Mouse (Mus musculus) MEL-GATA-1-ER (cell line): ENCODE results near the gene Syt17.

Experiments used
- DNase-seq: peaks from one replicate; pipeline ENCODE4 v3.0.0-alpha.2; 2012; ENCODE audit warnings: low read depth; ENCODE audit errors: extremely low read depth

Syt17 gene

DNA sequence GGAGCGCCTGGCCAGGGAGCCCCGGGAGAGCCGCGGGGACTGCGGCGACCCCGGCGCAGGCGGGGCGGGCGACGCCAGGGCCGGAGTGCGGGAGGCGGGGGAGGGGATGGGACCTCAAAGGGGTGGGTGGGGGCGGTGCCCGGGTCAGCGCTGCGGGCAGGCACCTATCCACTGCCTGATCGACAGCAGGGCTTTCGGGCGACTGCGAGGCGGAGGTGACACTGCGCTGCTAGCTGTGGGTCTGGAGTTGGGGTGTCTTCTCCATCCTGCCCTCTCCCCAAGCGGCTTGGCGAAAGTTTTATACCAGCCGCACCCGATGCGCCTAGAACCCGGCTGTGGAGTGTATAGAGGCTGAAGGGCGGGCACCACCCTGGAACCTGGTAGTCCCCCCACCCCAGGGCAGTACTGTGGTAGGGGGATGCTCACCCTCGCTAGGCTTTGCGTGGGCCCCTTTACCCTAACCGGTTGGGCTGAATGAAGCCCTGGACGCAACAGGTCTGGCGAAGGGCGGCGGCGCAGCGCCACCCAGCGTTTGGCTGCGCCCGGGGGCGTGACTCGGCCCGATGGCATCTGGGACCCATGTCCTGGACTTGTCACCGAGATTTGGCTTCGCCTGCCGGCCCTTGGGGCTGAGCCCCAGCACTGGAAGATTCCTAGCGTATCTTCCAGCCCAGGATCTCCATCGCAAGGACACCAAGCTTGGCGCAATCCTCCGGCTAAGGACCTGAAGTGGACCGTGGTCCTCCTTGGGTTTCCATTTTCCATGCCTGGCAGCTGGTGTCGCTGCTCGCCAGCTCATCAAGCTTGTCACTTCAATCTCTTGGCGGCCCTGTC is at the start of gene Syt17:
TSS of gene Syt17 (minus strand) at position 89 of the 834 bp plus-strand sequence.
- DNase-seq = no peak

GRCm38 (mm10) chr7:118494892-118495579 is 47.0 kb upstream of the Syt17 start:
- DNase-seq = no peak

GRCm38 (mm10) chr7:118493892-118494291 is 45.9 kb upstream of the Syt17 start:
- DNase-seq = no peak

DNA sequence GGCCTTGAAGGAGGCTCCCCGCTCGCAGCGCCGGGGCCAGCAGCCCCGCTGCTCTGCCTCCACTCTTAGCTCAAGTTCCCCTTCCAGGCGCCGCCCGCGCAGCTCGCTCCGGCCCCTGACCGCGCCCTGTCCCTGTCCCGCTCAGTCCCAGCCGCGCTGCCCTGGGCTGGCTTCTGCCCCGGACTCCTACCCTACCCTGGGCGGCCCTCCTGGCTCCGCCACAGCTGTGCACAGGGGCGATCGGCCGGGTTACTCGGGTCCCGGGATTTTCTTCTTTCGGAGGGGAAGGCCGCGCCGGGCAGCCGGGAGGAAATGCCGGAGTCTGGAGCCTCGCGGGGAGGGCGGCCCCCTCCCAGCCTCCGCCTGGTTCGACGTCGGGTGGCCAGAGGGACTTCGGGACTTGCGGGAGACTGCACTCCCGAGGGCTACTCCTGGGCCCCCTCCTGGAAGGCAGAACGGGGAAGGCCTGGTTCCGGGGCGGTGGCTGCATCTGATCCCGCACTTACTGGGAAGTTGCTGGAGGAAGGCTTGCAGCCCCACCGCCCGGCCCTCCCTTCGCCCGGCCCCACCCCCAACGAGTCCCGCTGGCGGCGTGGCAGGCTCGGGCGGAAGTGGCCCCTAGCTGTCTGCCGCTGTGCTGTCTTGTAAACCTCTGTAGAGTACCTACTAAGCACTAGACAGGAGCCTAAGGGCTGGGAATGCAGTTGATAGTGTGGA is 43.6 kb upstream of the Syt17 start, which contains the start of gene Itpripl2:
TSS of gene Itpripl2 (minus strand) at position 545 of the 717 bp plus-strand sequence.
- peak; percentile 52 for DNase-seq

- no peak for DNase-seq
These were observed 42.8 kb upstream of the Syt17 start for GRCm38 (mm10) chr7:118490666-118491430.

DNA sequence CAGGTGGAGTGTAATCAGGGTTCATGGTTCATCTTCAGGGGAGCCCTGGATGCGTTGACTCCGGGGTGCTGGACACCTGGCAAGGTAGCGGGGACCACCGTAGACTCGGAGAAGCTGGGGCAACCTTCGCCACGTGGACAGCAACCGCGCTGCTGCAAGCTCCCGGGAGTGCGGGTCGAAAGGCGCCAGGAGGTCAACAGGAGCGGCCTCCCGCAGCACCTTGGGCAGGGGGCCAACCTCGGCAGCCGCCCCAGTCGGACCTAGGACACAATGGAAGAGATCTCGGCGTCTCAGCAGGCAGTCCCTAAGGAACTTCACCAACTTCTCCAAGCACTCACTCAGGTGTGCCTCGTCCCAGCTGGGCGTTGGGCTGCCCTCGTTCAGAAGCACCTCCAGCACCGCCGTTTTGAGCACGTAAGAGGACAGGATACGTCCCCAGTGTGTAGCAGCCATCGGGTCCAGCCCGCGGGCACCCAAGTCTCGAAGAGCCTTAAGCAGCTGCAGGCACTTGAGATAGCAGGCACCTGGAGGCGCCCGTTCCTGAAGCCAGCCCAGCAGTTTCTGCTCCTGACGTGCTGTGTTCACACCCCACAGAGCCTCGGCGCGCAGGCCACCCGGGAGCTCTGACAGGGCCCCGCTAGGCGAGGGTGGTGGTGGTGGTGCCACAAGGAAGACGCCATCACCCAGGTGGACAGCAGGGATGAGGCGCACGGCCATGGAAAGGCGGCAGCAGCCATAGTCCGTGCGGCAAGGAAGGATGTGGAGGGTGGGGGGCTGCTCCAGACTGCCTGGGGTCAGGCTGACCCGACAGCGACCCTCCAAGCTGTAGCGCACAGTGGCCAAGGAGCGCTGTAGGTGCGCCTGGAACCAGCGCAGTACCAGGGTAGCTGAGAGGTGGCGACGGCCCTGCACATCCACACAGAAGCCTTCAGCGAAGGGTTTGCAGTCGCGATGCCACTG is 42.0 kb upstream of the Syt17 start:
- no peak for DNase-seq

DNA sequence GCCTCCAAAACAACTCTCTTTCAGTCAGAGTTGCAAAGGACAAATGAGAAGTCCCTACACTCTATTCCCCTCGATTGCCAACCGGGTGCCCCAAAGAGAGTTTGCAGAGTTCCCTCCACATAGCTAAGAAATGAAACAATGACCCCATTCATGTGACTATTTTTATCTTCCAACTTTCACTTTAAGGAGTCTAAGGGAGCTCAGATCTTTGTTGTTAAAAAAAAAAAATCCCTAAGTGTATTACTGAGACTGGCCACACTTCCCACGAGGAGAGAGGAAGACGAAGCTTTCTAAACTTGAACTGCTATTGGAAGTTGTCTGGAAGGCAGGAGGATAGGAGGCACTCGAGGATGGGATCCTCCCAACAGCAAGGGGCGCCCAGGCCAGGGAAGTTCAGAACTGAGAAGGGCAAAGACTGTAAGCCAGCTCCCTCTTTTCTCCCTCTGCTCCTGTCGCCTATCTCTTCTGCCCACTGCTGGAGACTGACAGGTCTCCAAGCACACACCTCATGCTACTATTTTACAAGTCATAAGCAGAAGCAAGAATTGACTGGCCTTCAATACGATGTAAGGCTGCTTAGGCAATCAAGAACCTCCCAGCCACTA is 40.1 kb upstream of the Syt17 start:
- no peak for DNase-seq

DNA sequence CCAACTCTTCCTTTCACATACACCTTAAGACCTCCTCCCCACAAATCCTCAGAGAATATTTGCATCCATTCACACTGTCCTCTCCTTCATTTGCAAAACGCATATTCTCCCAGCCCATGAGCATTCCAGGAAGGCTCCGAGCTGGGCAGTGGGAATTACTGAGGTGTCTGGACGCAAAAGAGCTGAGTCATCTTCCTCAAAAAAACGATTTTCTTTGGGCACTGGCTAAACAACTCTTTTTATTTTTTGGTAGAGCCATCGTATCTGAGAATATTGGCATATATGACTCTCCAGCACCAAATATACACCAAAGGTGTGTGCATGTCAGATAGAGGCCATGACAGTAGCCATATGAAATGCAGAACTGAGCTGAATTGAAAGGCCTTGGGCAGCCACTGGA is 38.9 kb upstream of the Syt17 start:
- no peak for DNase-seq

DNA sequence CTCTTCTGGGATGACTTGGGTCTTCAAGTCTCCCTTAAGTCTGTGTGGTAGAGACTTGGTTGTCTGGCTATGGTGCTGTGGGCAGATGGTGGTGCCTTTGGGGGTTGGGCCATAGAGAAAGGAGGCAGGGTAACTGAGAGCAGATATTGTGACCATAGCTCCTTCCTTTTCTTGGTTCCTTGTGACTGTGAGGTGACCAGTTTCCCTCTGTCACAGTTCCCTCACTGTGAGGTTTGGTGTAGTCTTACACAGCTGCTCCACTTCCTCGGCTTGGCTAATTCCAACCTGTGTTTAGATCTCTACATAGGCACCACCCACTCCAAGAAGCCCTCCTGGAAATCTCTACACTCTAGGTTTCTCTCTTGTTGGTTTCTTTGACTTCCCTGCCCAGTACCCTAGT is 36.0 kb upstream of the Syt17 start:
- no peak for DNase-seq

DNA sequence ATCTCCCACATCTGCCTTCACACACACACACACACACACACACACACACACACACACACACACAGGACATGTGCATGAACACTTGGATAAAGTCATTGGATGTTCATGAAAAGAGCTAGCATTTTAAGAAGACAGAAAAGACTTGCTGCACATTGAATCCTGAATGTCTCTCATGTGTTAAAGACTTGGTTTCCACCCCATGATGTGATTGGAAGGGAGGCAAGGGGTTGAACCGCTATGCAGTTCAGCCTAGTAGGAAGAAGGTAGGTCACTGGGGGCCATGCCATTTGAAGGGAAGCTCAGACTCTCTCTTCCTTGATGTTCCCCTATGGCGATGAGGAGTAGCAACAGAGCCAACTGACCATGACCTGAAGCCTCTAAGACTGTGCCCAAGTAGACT is 34.0 kb upstream of the Syt17 start:
- DNase-seq = no peak

DNA sequence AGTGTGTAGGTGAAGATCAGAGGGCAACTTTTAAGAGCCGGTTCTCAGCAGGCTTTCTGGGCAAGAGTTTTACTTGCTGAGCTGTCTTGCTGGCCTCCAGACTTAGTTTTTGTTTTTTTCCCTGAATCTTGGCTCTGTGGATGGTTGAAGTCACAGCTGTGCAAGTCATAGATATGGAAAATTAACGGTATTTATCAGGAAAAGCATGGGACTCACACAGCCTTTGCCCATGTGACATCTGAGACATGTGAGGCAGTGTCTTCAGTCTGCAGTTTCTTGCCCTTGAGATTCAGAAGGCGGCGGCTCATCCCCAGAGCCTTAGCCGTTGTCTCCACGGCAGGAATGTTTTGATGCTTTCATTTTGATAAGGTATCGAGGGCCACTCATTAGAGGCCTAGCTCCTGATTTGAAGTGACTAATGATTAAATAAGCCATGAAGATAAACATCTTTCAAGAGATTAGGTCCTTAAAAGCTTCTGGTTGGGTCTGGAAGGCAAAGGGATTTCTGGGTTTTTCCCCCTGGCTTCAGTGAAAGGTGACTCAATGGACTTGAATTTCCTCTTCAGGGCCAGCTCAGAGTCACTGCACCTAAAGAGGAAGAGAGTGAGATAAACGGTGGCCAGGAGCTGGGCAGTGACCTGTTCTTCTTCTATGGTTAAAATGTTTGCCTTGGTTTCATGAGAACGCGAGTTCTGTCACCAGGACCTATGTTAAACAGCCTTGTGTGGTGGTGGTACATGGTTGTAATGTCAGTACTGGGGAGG is 33.2 kb upstream of the Syt17 start:
- no peak for DNase-seq

DNA sequence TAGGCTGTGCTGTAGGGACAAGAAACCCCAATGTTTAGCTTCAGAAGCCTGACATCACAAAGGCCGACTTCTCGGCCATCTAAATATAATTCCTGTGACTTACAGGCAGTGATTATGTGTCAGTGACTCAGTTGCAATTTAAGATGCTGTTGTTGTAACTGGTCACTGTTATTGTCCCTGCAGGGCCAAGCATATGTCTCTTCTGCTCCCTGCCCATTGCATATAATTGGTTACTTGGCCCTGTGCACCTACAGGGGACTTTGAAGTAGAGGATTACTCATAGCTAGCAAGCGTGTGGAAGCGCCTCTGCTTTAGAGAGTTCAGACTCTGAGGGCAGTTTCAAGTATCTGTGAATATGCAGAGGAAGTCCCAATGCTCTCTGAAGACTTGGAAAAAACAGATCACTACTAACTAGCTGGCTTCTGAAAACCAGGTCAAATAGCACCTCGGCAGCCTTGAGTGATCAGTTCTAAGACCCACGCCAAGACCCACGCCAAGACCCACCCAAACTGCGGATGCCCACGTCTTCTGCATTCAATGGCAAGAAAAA is 32.2 kb upstream of the Syt17 start:
- DNase-seq = no peak

- DNase-seq = no peak
These were observed 30.9 kb upstream of the Syt17 start for GRCm38 (mm10) chr7:118478835-118479312.

DNA sequence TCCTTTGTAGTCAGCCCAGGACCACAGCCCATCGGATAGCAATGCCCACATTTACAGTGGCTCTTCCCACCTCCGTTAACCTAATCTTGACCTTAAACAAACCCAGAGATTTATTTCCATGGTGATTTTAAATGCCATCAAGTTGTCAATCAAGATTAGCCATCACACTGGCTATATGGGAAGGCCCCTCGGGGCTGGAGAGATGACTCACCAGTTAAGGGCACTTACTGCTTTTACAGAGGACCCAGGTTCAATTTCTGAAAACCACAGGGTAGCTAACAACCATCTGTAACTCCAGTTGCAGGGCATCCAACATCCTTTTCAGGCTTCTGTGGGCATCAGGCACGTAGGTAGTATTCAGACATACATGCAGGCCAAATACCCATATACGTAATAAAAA is 28.4 kb upstream of the Syt17 start:
- DNase-seq = no peak

GRCm38 (mm10) chr7:118475008-118475705 is 27.1 kb upstream of the Syt17 start:
- DNase-seq = no peak

DNA sequence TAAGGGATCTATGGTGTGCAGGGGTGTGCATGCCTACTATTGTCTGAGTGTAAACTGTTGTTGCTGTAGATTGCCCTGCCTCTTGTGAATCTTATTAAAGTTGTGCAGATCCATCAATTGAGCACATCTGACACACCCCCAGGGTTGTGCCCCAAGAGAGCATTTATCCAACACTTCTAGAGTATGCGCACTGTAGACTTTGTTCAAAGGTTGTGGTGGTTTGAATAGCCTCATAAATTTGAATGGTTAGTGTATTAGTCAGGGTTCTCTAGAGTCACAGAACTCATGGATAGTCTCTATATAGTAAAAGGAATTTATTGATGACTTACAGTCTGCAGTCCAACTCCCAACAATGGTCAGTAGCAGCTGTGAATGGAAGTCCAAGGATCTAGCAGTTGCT is 24.9 kb upstream of the Syt17 start:
- no peak for DNase-seq

GRCm38 (mm10) chr7:118468060-118468459 is 20.0 kb upstream of the Syt17 start:
- DNase-seq = no peak

DNA sequence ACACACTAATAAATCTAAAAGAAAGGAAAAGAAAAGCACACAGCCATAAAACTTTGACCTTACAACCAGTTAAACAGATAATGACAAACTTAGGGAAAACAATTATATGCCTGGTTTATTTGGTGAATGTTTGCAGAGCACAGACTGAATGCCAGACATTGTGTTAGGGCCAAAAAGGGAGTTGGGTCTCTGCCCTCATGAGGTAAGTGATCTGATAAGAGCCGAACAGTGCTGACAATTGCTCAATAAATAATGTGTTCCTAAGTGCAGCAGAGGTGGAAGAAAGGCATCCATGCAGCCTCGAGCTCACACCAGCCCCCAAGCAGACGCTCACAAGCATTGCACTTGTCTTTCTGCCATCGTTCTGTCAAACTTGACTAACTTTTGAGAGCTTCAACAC is 16.4 kb upstream of the Syt17 start:
- no peak for DNase-seq
